Mouse (Mus musculus): ENCODE results near the gene St6gal2. TPM values are rescaled to one million over a fixed set of nuclear protein-coding genes. Genes with fewer than 3 reads are reported as not detected.

The St6gal2 gene
- total and polyA plus RNA-seq, 3 experiments = not detected

DNA sequence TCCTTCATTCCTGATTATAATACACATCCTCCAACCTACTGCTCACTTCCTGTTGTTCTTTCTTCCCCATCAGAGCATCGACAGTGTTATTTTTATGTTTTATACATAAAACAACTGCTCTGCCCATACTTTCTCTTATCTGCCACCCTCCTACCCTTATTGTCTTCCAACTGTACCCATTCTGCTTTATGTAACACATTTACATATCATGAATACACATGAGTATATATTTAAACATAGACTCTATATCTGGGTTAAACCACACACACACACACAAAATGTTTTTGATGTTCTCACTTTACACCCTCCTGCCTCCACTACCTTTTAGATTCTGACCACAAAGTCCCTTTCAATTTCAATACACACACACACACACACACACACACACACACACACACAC, 103.3 kb downstream of the St6gal2 start:
- no peaks in the 10 kb centered on the region for H3K36me3 ChIP-seq (ENCODE audit: control insufficient read depth in 1 of 2, insufficient read depth in 2 of 2, low read length in 2 of 2)
- TF ChIP-seq E2F4 (IDR thresholded peaks at IDR 0.05; ENCODE audit: borderline replicate concordance, low read depth, low read length) (no peak), MAX (IDR thresholded peaks at IDR 0.05; ENCODE audit: low read length) (no peak), ZNF384 (IDR thresholded peaks at IDR 0.05; ENCODE audit: low read depth, low read length) (no peak), USF1 (IDR thresholded peaks at IDR 0.05; ENCODE audit: low read depth, low read length) (no peak), TBP (IDR thresholded peaks at IDR 0.05; ENCODE audit: low read depth, low read length) (no peak), RCOR1 (IDR thresholded peaks at IDR 0.05; ENCODE audit: low read depth, low read length) (no peak), UBTF (IDR thresholded peaks at IDR 0.05; ENCODE audit: borderline replicate concordance, insufficient read depth, low read depth, low read length) (no peak), RAD21 (IDR thresholded peaks at IDR 0.05; ENCODE audit: low read depth, low read length) (no peak), HCFC1 (IDR thresholded peaks at IDR 0.05; ENCODE audit: low read depth, low read length) (no peak), TAL1 (IDR thresholded peaks at IDR 0.05; ENCODE audit: low read length) (no peak), POLR2AphosphoS2 (IDR thresholded peaks at IDR 0.05; ENCODE audit: low read length) (no peak), POLR2AphosphoS5 (IDR thresholded peaks at IDR 0.05; ENCODE audit: borderline replicate concordance, low read depth, low read length) (no peak), SMC3 (IDR thresholded peaks at IDR 0.05; ENCODE audit: low read depth, low read length) (no peak), CHD2 (IDR thresholded peaks at IDR 0.05; ENCODE audit: low read length) (no peak)
- no peak overlapping the region for H3K27ac ChIP-seq (ENCODE audit: control insufficient read depth, low read depth, low read length)
- no peak overlapping the region for H3K9ac ChIP-seq (ENCODE audit: control insufficient read depth, low read depth, low read length, poor library complexity, severe bottlenecking)
- DNase-seq (ENCODE audit: low read depth, low spot score) = no peak
- H3K4me3 ChIP-seq (ENCODE audit: control insufficient read depth in 1 of 2, insufficient read depth in 1 of 2, low read depth in 2 of 2, low read length in 2 of 2) = no peak overlapping the region
- H3K27me3 ChIP-seq (ENCODE audit: control insufficient read depth in 1 of 2, insufficient read depth in 2 of 2, low read length in 2 of 2) = no peaks in the 10 kb centered on the region
- H3K79me2 ChIP-seq (ENCODE audit: control insufficient read depth, insufficient read depth, low read length, poor library complexity) = no peaks in the 10 kb centered on the region
- H3K9me3 ChIP-seq (replicated peaks; ENCODE audit: insufficient read depth, low read length) = no peaks in the 10 kb centered on the region
- H3K4me1 ChIP-seq (ENCODE audit: control insufficient read depth in 1 of 2, insufficient read depth in 2 of 2, low read length in 2 of 2) = no peaks in the 10 kb centered on the region

DNA sequence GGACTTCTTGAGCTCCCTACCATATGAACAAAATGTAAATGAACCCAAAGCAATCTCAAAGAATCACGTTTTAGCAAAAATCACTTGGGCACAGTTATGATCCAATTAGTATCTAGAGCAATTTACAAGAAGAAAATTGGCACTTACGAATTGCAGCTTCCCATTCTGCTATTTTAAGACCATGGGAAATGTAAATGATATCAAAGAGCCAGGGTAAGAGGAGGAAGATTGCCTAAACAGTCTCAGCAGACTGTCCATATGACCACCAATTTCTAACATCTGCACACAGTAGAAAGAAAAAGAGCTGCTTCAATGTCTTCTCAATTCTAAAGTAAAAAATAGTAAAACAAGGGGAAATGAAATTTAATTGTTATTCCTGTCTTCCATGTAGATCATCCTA, 116.6 kb downstream of the St6gal2 start:
- H3K27me3 ChIP-seq (ENCODE audit: control insufficient read depth in 1 of 2, insufficient read depth in 2 of 2, low read length in 2 of 2) = no peaks in the 10 kb centered on the region
- no peak for DNase-seq (ENCODE audit: low read depth, low spot score)
- no peak overlapping the region for H3K9ac ChIP-seq (ENCODE audit: control insufficient read depth, low read depth, low read length, poor library complexity, severe bottlenecking)

More for the DNA sequence above, 116.6 kb downstream of the St6gal2 start:
- Histone ChIP-seq H3K36me3 (ENCODE audit: control insufficient read depth in 1 of 2, insufficient read depth in 2 of 2, low read length in 2 of 2) (no peaks in the 10 kb centered on the region), H3K4me1 (ENCODE audit: control insufficient read depth in 1 of 2, insufficient read depth in 2 of 2, low read length in 2 of 2) (no peaks in the 10 kb centered on the region), H3K4me3 (ENCODE audit: control insufficient read depth in 1 of 2, insufficient read depth in 1 of 2, low read depth in 2 of 2, low read length in 2 of 2) (no peak overlapping the region), H3K27ac (ENCODE audit: control insufficient read depth, low read depth, low read length) (no peak overlapping the region), H3K79me2 (ENCODE audit: control insufficient read depth, insufficient read depth, low read length, poor library complexity) (no peaks in the 10 kb centered on the region), H3K9me3 (replicated peaks; ENCODE audit: insufficient read depth, low read length) (no peaks in the 10 kb centered on the region)
- TF ChIP-seq MEF2A (IDR thresholded peaks at IDR 0.05; ENCODE audit: extremely low read depth, insufficient replicate concordance, low read depth, low read length, poor library complexity, severe bottlenecking) (no peak), BHLHE40 (IDR thresholded peaks at IDR 0.05; ENCODE audit: borderline replicate concordance, low read depth, low read length) (no peak), TAL1 (IDR thresholded peaks at IDR 0.05; ENCODE audit: low read length) (no peak), UBTF (IDR thresholded peaks at IDR 0.05; ENCODE audit: borderline replicate concordance, insufficient read depth, low read depth, low read length) (no peak), MAFK (IDR thresholded peaks at IDR 0.05; ENCODE audit: borderline replicate concordance, low read depth, low read length) (no peak), ETS1 (IDR thresholded peaks at IDR 0.05; ENCODE audit: low read depth, low read length) (no peak), ELF1 (IDR thresholded peaks at IDR 0.05; ENCODE audit: low read depth, low read length) (no peak), MYC (IDR thresholded peaks at IDR 0.05; ENCODE audit: low read depth, low read length) (no peak), ZMIZ1 (IDR thresholded peaks at IDR 0.05; ENCODE audit: low read depth, low read length) (no peak), USF2 (IDR thresholded peaks at IDR 0.05; ENCODE audit: borderline replicate concordance in 1 of 2, insufficient read depth in 1 of 2, low read depth in 1 of 2, low read length in 2 of 2) (no peak), MAZ (IDR thresholded peaks at IDR 0.05; ENCODE audit: low read depth, low read length) (no peak), E2F4 (IDR thresholded peaks at IDR 0.05; ENCODE audit: borderline replicate concordance, low read depth, low read length) (no peak), ZKSCAN1 (IDR thresholded peaks at IDR 0.05; ENCODE audit: low read depth, low read length) (no peak), HCFC1 (IDR thresholded peaks at IDR 0.05; ENCODE audit: low read depth, low read length) (no peak), POLR2AphosphoS5 (IDR thresholded peaks at IDR 0.05; ENCODE audit: borderline replicate concordance, low read depth, low read length) (no peak), USF1 (IDR thresholded peaks at IDR 0.05; ENCODE audit: low read depth, low read length) (no peak), CHD2 (IDR thresholded peaks at IDR 0.05; ENCODE audit: low read length) (no peak), SMC3 (IDR thresholded peaks at IDR 0.05; ENCODE audit: low read depth, low read length) (no peak), RCOR1 (IDR thresholded peaks at IDR 0.05; ENCODE audit: low read depth, low read length) (no peak), POLR2AphosphoS2 (IDR thresholded peaks at IDR 0.05; ENCODE audit: low read length) (no peak)
